Mouse (Mus musculus) hindbrain, embryonic 12.5 days (tissue): ENCODE measurements around the gene Paip2b. TPM values are rescaled to one million over a fixed set of nuclear protein-coding genes. Genes with fewer than 3 reads are reported as not detected.

Experiments
- ATAC-seq: fragments of 200-750 bp; cut with Nextera tagmentation; 2 replicates; pipeline ENCODE4 v1.8.0; 2017; ENCODE audit warnings: moderate TSS enrichment; ENCODE audit not compliant: low FRiP score
- H3K27ac ChIP-seq: fragments of 300-500 bp; sonication (generic); 2 replicates; pipeline ENCODE4 v1.5.1; 2016; ENCODE audit warnings: mild to moderate bottlenecking
- H3K27me3 ChIP-seq: fragments of 300-500 bp; sonication (generic); 2 replicates; pipeline ENCODE4 v1.6.1; 2016; ENCODE audit warnings: mild to moderate bottlenecking
- H3K36me3 ChIP-seq: fragments of 300-500 bp; sonication (generic); 2 replicates; pipeline ENCODE4 v1.6.1; 2016; ENCODE audit warnings: mild to moderate bottlenecking
- H3K4me1 ChIP-seq: fragments of 300-500 bp; sonication (generic); 2 replicates; pipeline ENCODE4 v1.6.1; 2016
- H3K4me2 ChIP-seq: fragments of 300-500 bp; sonication (generic); replicated peaks from 2 replicates; pipeline ENCODE4 v1.6.1; 2016; ENCODE audit warnings: mild to moderate bottlenecking
- H3K4me3 ChIP-seq: fragments of 300-500 bp; sonication (generic); 2 replicates; pipeline ENCODE4 v1.5.1; 2016; ENCODE audit warnings: mild to moderate bottlenecking
- H3K9ac ChIP-seq: fragments of 300-500 bp; sonication (generic); 2 replicates; pipeline ENCODE4 v1.6.1; 2016; ENCODE audit warnings: mild to moderate bottlenecking, moderate library complexity
- H3K9me3 ChIP-seq: fragments of 300-500 bp; sonication (generic); replicated peaks from 2 replicates; pipeline ENCODE4 v1.6.1; 2016; ENCODE audit warnings: mild to moderate bottlenecking
- WGBS: fragments of 180-500 bp; shearing (Covaris S2); methylation state at CpG from one replicate; pipeline ENCODE4 v1.1.7; 2016; 5-methylcytosine and 5-hydroxymethylcytosine counted together
- polyA plus RNA-seq: library from polyadenylated mRNA; unstranded; fragments of >200 nt; fragmentation: Nextera tagmentation; extraction: Ambion mirVana; gene quantifications from 2 replicates; pipeline ENCODE4 v1.2.1, GENCODE M21; 2016

The Paip2b gene
- polyA plus RNA-seq, 1 experiment from 2014 or later: 20.7 TPM

DNA sequence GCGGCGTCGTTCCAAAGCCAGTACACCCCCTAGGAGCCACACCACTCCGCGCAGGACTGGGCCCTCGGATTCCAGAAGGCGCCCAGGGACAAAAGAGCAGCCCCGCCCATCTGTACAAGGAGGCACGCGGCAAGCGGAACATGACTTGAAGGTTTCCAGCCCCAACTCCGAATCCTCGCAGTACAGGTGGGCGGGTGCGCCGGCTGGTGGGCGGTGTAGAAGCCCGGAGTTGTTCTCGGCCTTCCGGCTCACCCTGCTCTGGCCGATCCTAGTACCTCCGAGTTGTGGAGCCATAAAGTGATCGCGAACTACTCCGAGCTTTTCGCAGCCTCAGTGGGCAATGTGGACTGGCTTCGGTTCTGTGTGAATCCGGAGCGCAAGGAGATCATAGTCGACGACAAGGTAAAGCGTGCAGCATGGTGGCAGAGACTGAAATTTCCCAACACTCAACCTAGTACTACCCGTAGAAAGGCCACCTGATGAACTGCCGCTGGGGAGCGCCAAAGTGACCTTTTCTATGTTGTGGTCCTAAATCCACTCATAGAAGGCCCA, 68.6 kb downstream of the Paip2b start:
- WGBS: 1% methylated on average over 35 of the region's 35 CpGs
- H3K9ac ChIP-seq: no peak overlapping the region

DNA sequence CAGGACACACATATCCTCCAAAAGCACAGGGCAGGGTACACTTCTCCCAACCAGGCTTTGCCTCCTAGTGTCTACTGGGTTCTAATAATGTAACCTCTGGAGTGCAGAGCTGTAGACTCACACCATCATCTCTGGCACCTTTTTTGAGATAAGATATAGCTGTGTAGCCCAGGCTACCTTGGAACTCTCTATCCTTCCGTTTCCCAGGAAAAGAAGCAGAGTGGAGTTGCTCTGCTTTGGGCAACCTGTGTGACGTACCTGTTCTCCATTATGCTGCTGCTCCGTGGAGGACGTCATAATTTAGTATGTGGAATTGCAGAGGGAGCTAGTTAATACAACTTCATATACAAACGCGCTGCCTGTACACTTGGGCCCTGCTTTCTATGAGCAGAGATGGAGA, 69.2 kb downstream of the Paip2b start, which contains the start of gene Ankrd53:
Gene Ankrd53 (plus strand): TSS at position 301 of the 400 bp plus-strand sequence.
- Histone ChIP-seq H3K9ac (no peak within 1 kb of the TSS), H3K27ac (no peak within 1 kb of the TSS), H3K4me1 (peaks cover 12% of the 10 kb centered on the region), H3K4me3 (peak within 1 kb of the TSS; percentile 24), H3K9me3 (no peaks in the 10 kb centered on the region), H3K4me2 (peak within 1 kb of the TSS; percentile 49), H3K36me3 (no peaks in the 10 kb centered on the region), H3K27me3 (peaks cover 80% of the 10 kb centered on the region)
- ATAC-seq: 0 out of 2 replicates have a peak, but pooled peaks have one; percentile 8
- WGBS: 23% methylated on average over 6 of the region's 6 CpGs

More for the DNA sequence above, 68.6 kb downstream of the Paip2b start:
- Histone ChIP-seq H3K27me3 (peaks cover 74% of the 10 kb centered on the region), H3K9me3 (no peaks in the 10 kb centered on the region), H3K4me3 (peak overlapping the region; percentile 24), H3K36me3 (no peaks in the 10 kb centered on the region), H3K27ac (no peak overlapping the region), H3K4me1 (peaks cover 11% of the 10 kb centered on the region), H3K4me2 (peak overlapping the region; percentile 49)
- ATAC-seq: peak; percentile 60; the same call in 1 of the 2 replicates

DNA sequence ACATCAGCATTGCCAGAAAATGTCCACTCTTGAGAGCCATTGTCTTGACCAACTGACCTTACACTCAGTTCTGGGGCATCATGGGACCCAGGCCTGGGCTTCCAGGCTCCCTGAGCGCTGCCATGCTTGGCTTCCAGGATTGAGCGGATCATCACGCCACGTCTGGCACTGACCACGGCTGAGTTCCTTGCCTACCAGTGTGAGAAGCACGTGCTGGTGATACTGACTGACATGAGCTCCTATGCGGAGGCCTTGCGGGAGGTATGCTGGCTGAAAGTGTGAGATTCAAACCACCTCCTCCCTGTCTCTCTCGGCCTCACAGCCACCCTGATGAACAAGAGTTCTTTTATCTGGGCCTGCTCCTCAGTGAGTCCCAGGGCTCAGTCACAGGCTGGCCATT, 75.5 kb downstream of the Paip2b start:
- Histone ChIP-seq H3K9ac (no peak overlapping the region), H3K4me1 (0 out of 2 replicates have a peak, but pooled peaks cover 6% of the 10 kb centered on the region), H3K27ac (no peak overlapping the region), H3K4me3 (no peak overlapping the region), H3K4me2 (no peak overlapping the region), H3K36me3 (no peaks in the 10 kb centered on the region), H3K9me3 (no peaks in the 10 kb centered on the region), H3K27me3 (peaks cover 88% of the 10 kb centered on the region)
- WGBS: 74% methylated on average over 9 of the region's 9 CpGs
- no peak for ATAC-seq

Other genes with a start within 250 kb of the Paip2b start
- not detected in 2 replicates for gene Clec4f, start 175.6 kb downstream of the Paip2b start, polyA plus RNA-seq
- not detected in 2 replicates for gene Cd207, start 153.9 kb downstream of the Paip2b start, polyA plus RNA-seq
- not detected in 2 replicates for gene Vax2, start 120.5 kb downstream of the Paip2b start, polyA plus RNA-seq
- 0.23 TPM in 1 of 2 replicates, not detected in the other for gene Atp6v1b1, start 88.8 kb downstream of the Paip2b start, polyA plus RNA-seq
- 0.13 TPM in 1 of 2 replicates, not detected in the other for gene Ankrd53, start 69.1 kb downstream of the Paip2b start, polyA plus RNA-seq
- gene Tex261, start 55.9 kb downstream of the Paip2b start, polyA plus RNA-seq: 62.2 and 65.8 TPM in 2 replicates
- gene Nagk, start 36.8 kb downstream of the Paip2b start, polyA plus RNA-seq: 61.3 and 65.7 TPM in 2 replicates
- 103 and 104 TPM in 2 replicates for gene Zfp638, start 35.4 kb upstream of the Paip2b start, polyA plus RNA-seq
- 4.9 and 7.5 TPM in 2 replicates for gene Dysf, start 176.8 kb upstream of the Paip2b start, polyA plus RNA-seq